In genomic region chr2:85168327-85168726, GRCm38 (mm10) we compare ENCODE assay signal across 23 mouse cellular contexts. TPM values are rescaled to one million over a fixed set of nuclear protein-coding genes. Genes with fewer than 3 reads are reported as not detected.
A peak's percentile ranks its signal among the peaks of the same experiment; 100 is the strongest.
DNase-seq lines count a peak whose midpoint lies in the region; ATAC-seq and TF ChIP-seq lines count a peak whose summit lies in the region.
"Had no signal": no experiment of that assay in that cellular context is flagged by ENCODE, and none has a peak within 500 bp of the region (broad histone marks: within the 10 kb centered on the region; RNA-seq: fewer than 3 reads in every experiment).

No protein-coding gene starts in this region.

- TF ChIP-seq CTCF in heart, adult 2 months (IDR thresholded peaks at IDR 0.05), result no peak
- no peak for TF ChIP-seq CTCF in lung, postnatal 0 days (IDR thresholded peaks at IDR 0.05)
- TF ChIP-seq CTCF in midbrain, postnatal 0 days (IDR thresholded peaks at IDR 0.05), result no peak

- no peak for DNase-seq in heart, adult 2 months
- DNase-seq in heart, postnatal 4 days, result no peak
- no peak for DNase-seq in lung, postnatal 0 days (ENCODE audit: low spot score)
- DNase-seq in lung, postnatal 14 days, result no peak
- no peak for DNase-seq in midbrain, postnatal 0 days (ENCODE audit: low spot score)
- DNase-seq: adrenal gland, postnatal 14 days; cerebellum, adult 8-10 months; cerebellum, postnatal 36 days; kidney, adult 11 months; left cerebral cortex, postnatal 4 days; thymus, adult 2 months; thymus, postnatal 4 days had no signal

- H3K4me2 ChIP-seq in intestine, embryonic 16.5 days (ENCODE audit: low read depth, low read length), result no peak overlapping the region
- no peak overlapping the region for H3K4me2 ChIP-seq in intestine, embryonic 15.5 days (replicated peaks)
- H3K4me2 ChIP-seq in lung, postnatal 0 days (replicated peaks; ENCODE audit: low read depth, low read length), result no peak overlapping the region
- H3K4me2 ChIP-seq in midbrain, postnatal 0 days (ENCODE audit: low read depth, low read length, poor library complexity, severe bottlenecking), result no peak overlapping the region
- H3K4me2 ChIP-seq: hindbrain, embryonic 15.5 days; midbrain, embryonic 11.5 days; neural tube, embryonic 15.5 days; stomach, embryonic 15.5 days had no signal

- intact Hi-C loops in heart, adult 2 months (cut with DNase I), result no loop called here

- no peak for TF ChIP-seq POLR2A in heart, adult 2 months (IDR thresholded peaks at IDR 0.05; ENCODE audit: insufficient read depth, low read depth, low read length)

- peaks cover 16% of the 10 kb centered on the region for H3K4me1 ChIP-seq in heart, adult 2 months (ENCODE audit: control insufficient read depth, insufficient read depth, low read length)
- no peaks in the 10 kb centered on the region for H3K4me1 ChIP-seq in intestine, embryonic 16.5 days (ENCODE audit: control insufficient read depth, insufficient read depth, low read length)
- no peaks in the 10 kb centered on the region for H3K4me1 ChIP-seq in intestine, embryonic 15.5 days (replicated peaks)
- no peaks in the 10 kb centered on the region for H3K4me1 ChIP-seq in lung, postnatal 0 days (ENCODE audit: insufficient read depth, low read depth, low read length)
- H3K4me1 ChIP-seq in midbrain, postnatal 0 days (ENCODE audit: insufficient read depth, low read length), result no peaks in the 10 kb centered on the region
- H3K4me1 ChIP-seq: hindbrain, embryonic 15.5 days; neural tube, embryonic 15.5 days had no signal

- no peaks in the 10 kb centered on the region for H3K27me3 ChIP-seq in heart, adult 2 months (ENCODE audit: control insufficient read depth, insufficient read depth, low read length)
- no peaks in the 10 kb centered on the region for H3K27me3 ChIP-seq in intestine, embryonic 16.5 days (replicated peaks; ENCODE audit: control insufficient read depth, insufficient read depth, low read length)
- H3K27me3 ChIP-seq in intestine, embryonic 15.5 days (replicated peaks), result no peaks in the 10 kb centered on the region
- H3K27me3 ChIP-seq in lung, postnatal 0 days (replicated peaks; ENCODE audit: insufficient read depth, low read length), result no peaks in the 10 kb centered on the region
- no peaks in the 10 kb centered on the region for H3K27me3 ChIP-seq in midbrain, postnatal 0 days (ENCODE audit: insufficient read depth, low read length)
- H3K27me3 ChIP-seq: hindbrain, embryonic 15.5 days; neural tube, embryonic 15.5 days; stomach, embryonic 15.5 days had no signal

- ATAC-seq in intestine, embryonic 16.5 days, result no peak
- no peak for ATAC-seq in intestine, embryonic 15.5 days
- peak; percentile 26; the same call in 1 of the 2 replicates for ATAC-seq in lung, postnatal 0 days
- no peak for ATAC-seq in midbrain, postnatal 0 days (ENCODE audit: low FRiP score)
- ATAC-seq: CD4-positive, CD25-positive, alpha-beta regulatory T cell, adult 4 months; forebrain, embryonic 14.5 days had no signal

- H3K9ac ChIP-seq in heart, adult 2 months (ENCODE audit: low read depth, low read length), result no peak overlapping the region
- no peak overlapping the region for H3K9ac ChIP-seq in intestine, embryonic 16.5 days (ENCODE audit: low read depth, low read length)
- no peak overlapping the region for H3K9ac ChIP-seq in intestine, embryonic 15.5 days
- no peak overlapping the region for H3K9ac ChIP-seq in lung, postnatal 0 days (replicated peaks; ENCODE audit: low read depth)
- H3K9ac ChIP-seq in midbrain, postnatal 0 days (replicated peaks; ENCODE audit: low read length, poor library complexity, severe bottlenecking), result no peak overlapping the region
- H3K9ac ChIP-seq: hindbrain, embryonic 15.5 days; neural tube, embryonic 15.5 days; stomach, embryonic 15.5 days had no signal

- no peak for TF ChIP-seq EP300 in heart, adult 2 months (IDR thresholded peaks at IDR 0.05; ENCODE audit: insufficient read depth, low read depth, low read length)
- TF ChIP-seq EP300 in lung, postnatal 0 days (IDR thresholded peaks at IDR 0.05), result no peak

- H3K4me3 ChIP-seq in heart, adult 2 months, result no peak overlapping the region
- H3K4me3 ChIP-seq in intestine, embryonic 16.5 days (ENCODE audit: low read length), result no peak overlapping the region
- H3K4me3 ChIP-seq in intestine, embryonic 15.5 days (replicated peaks), result no peak overlapping the region
- H3K4me3 ChIP-seq in lung, postnatal 0 days (ENCODE audit: low read depth, low read length), result no peak overlapping the region
- H3K4me3 ChIP-seq in midbrain, postnatal 0 days (ENCODE audit: low read depth, low read length), result no peak overlapping the region
- H3K4me3 ChIP-seq: heart, embryonic 10.5 days; hindbrain, embryonic 15.5 days; neural tube, embryonic 15.5 days; stomach, embryonic 15.5 days had no signal

- 36% methylated on average over 1 of the region's 1 CpGs for WGBS in heart, adult 2 months
- 97% methylated on average over 1 of the region's 1 CpGs for WGBS in intestine, embryonic 16.5 days
- WGBS in intestine, embryonic 15.5 days, result 71% methylated on average over 1 of the region's 1 CpGs
- WGBS in lung, postnatal 0 days, result 64% methylated on average over 1 of the region's 1 CpGs
- 84% methylated on average over 1 of the region's 1 CpGs for WGBS in midbrain, postnatal 0 days

- peaks cover 13% of the 10 kb centered on the region for H3K36me3 ChIP-seq in heart, adult 2 months (ENCODE audit: control insufficient read depth, insufficient read depth, low read length)
- H3K36me3 ChIP-seq in intestine, embryonic 16.5 days (ENCODE audit: control insufficient read depth, insufficient read depth, low read length), result no peaks in the 10 kb centered on the region
- H3K36me3 ChIP-seq in intestine, embryonic 15.5 days, result no peaks in the 10 kb centered on the region
- H3K36me3 ChIP-seq in lung, postnatal 0 days (ENCODE audit: insufficient read depth, low read length), result no peaks in the 10 kb centered on the region
- H3K36me3 ChIP-seq in midbrain, postnatal 0 days (ENCODE audit: insufficient read depth, low read length), result no peaks in the 10 kb centered on the region
- H3K36me3 ChIP-seq: heart, embryonic 10.5 days; hindbrain, embryonic 15.5 days; neural tube, embryonic 15.5 days; stomach, embryonic 15.5 days had no signal

- H3K9me3 ChIP-seq in intestine, embryonic 16.5 days (ENCODE audit: control insufficient read depth, low read length), result no peaks in the 10 kb centered on the region
- no peaks in the 10 kb centered on the region for H3K9me3 ChIP-seq in intestine, embryonic 15.5 days
- H3K9me3 ChIP-seq in lung, postnatal 0 days (ENCODE audit: low read length), result no peaks in the 10 kb centered on the region
- no peaks in the 10 kb centered on the region for H3K9me3 ChIP-seq in midbrain, postnatal 0 days (ENCODE audit: low read length)
- H3K9me3 ChIP-seq: heart, embryonic 10.5 days; hindbrain, embryonic 15.5 days; neural tube, embryonic 15.5 days; stomach, embryonic 15.5 days had no signal

- H3K79me2 ChIP-seq in heart, adult 2 months (replicated peaks; ENCODE audit: control insufficient read depth, insufficient read depth, low read length), result no peaks in the 10 kb centered on the region

- H3K27ac ChIP-seq in heart, adult 2 months, result peak overlapping the region; percentile 45
- H3K27ac ChIP-seq in intestine, embryonic 16.5 days (ENCODE audit: low read length), result 0 out of 2 replicates have a peak overlapping the region, but pooled peaks have one; percentile 4
- no peak overlapping the region for H3K27ac ChIP-seq in intestine, embryonic 15.5 days
- no peak overlapping the region for H3K27ac ChIP-seq in lung, postnatal 0 days (ENCODE audit: low read length)
- H3K27ac ChIP-seq in midbrain, postnatal 0 days (ENCODE audit: low read depth, low read length), result no peak overlapping the region
- H3K27ac ChIP-seq: heart, embryonic 10.5 days; hindbrain, embryonic 15.5 days; neural tube, embryonic 15.5 days; stomach, embryonic 15.5 days had no signal

RNA-seq across cellular contexts. Expression of gene Lrrc55, which starts 28.7 kb away (rescaled TPM):
- 1 to 10 TPM in 1 of 2 experiments, under 1 TPM in 1; 0.81 to 1.6 TPM for total RNA-seq in heart, adult 2 months (2021)
- 1.3 and 3.1 TPM in 2 replicates for polyA plus RNA-seq in heart, adult 2 months (2012; rRNA removed)
- 1 to 10 TPM; 2.1 to 2.7 TPM for total RNA-seq in heart, postnatal 4 days (2021)
- polyA plus RNA-seq in intestine, embryonic 16.5 days (2015; fragmentation: Nextera tagmentation; extraction: Ambion mirVana), result 3.4 and 4.0 TPM in 2 replicates
- 4.2 and 4.4 TPM in 2 replicates for polyA plus RNA-seq in intestine, embryonic 15.5 days (2015; fragmentation: Nextera tagmentation; extraction: Ambion mirVana)
- polyA plus RNA-seq in lung, postnatal 0 days (2015; fragmentation: Nextera tagmentation; extraction: Ambion mirVana), result 0.10 and 0.25 TPM in 2 replicates
- total RNA-seq in midbrain, postnatal 0 days (2014; rRNA removed), result 29.6 and 32.3 TPM in 2 replicates
- 10.9 and 11.5 TPM in 2 replicates for polyA plus RNA-seq in midbrain, postnatal 0 days (2015; fragmentation: Nextera tagmentation; extraction: Ambion mirVana)
- total RNA-seq: hematopoietic stem cell, adult 5-6 weeks; liver, adult 2 months had no signal
- polyA plus RNA-seq: CD4-positive, CD25-positive, alpha-beta regulatory T cell, adult 4 months; liver, adult 2 months had no signal

RNA-seq across cellular contexts. Expression of gene Aplnr, which starts 32.3 kb away (rescaled TPM):
- 10 to 100 TPM; 20.5 to 21.4 TPM for total RNA-seq in heart, adult 2 months (2021)
- 35.3 and 76.1 TPM in 2 replicates for polyA plus RNA-seq in heart, adult 2 months (2012; rRNA removed)
- total RNA-seq in heart, postnatal 4 days (2021), result 100 to 1,000 TPM in 1 of 2 experiments, 10 to 100 TPM in 1; 85.4 to 109 TPM
- polyA plus RNA-seq in intestine, embryonic 16.5 days (2015; fragmentation: Nextera tagmentation; extraction: Ambion mirVana), result 61.8 and 62.0 TPM in 2 replicates
- polyA plus RNA-seq in intestine, embryonic 15.5 days (2015; fragmentation: Nextera tagmentation; extraction: Ambion mirVana), result 59.6 and 64.8 TPM in 2 replicates
- polyA plus RNA-seq in lung, postnatal 0 days (2015; fragmentation: Nextera tagmentation; extraction: Ambion mirVana), result 84.1 and 90.6 TPM in 2 replicates
- total RNA-seq in midbrain, postnatal 0 days (2014; rRNA removed), result 17.4 and 22.4 TPM in 2 replicates
- polyA plus RNA-seq in midbrain, postnatal 0 days (2015; fragmentation: Nextera tagmentation; extraction: Ambion mirVana), result 19.3 and 21.3 TPM in 2 replicates
- total RNA-seq: hematopoietic stem cell, adult 5-6 weeks had no signal
- polyA plus RNA-seq: CD4-positive, CD25-positive, alpha-beta regulatory T cell, adult 4 months had no signal

Comparison
In these comparisons a context has a peak if more than half of its experiments do, and no peak if none do; other contexts are left out.
1. H3K27ac ChIP-seq: peak in heart, adult 2 months (single experiment) and intestine, embryonic 16.5 days (single experiment); none in intestine, embryonic 15.5 days (single experiment), lung, postnatal 0 days (single experiment) and midbrain, postnatal 0 days (single experiment).